15 mouse cellular contexts compared by ENCODE assay signal in the genomic region with DNA sequence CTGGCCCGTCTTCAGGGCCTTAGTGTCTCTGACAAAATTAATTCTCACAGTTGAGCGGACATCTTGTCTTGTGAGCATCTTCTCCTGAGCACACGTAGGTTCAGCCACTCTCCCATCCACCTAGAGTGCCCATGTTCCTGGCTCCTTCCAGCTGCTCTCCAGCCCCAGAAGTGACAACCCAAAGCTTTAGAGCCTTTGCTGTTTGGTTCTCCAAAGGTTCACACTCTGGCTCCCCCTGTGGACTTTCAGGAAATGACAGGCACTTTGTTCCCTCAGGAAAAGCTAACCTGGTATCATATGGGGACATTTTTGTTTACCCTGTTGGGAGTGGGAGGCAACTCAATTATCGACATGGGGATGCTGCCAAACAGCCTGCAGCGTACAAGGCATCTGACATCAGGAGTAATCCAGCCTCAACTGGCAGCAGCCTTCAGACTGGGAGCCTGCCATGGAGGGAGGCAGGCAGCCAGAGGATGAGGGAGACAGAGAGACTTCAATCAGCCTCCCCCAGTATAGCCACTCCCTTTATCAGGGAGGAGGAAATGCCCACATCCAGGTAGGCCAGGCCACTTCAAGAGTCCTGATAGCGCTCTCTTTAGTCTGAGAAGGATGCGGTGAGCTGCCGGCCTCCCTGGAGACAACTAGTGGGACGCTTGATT. TPM values are rescaled to one million over a fixed set of nuclear protein-coding genes. Genes with fewer than 3 reads are reported as not detected.
DNase-seq lines count a peak whose midpoint lies in the region; ATAC-seq and TF ChIP-seq lines count a peak whose summit lies in the region.
"Not testable (repeated sequence)": the region's sequence is repeated elsewhere in the genome, so short reads cannot be mapped to it uniquely, and the experiment has no call there.
"Had no signal": no experiment of that assay in that cellular context is flagged by ENCODE, and none has a peak within 500 bp of the region (broad histone marks: within the 10 kb centered on the region; RNA-seq: fewer than 3 reads in every experiment).

No protein-coding gene starts in this region.

- H3K27ac ChIP-seq in forebrain, embryonic 16.5 days (ENCODE audit: low read length); kidney, embryonic 15.5 days; lung, embryonic 14.5 days (ENCODE audit: low read depth); neural tube, embryonic 13.5 days (replicated peaks): not testable (repeated sequence)

- 0 out of 2 replicates have a peak, but pooled peaks have one; percentile 2 for TF ChIP-seq CTCF in lung, embryonic 14.5 days (IDR thresholded peaks at IDR 0.05; ENCODE audit: low read depth)

- WGBS in forebrain, embryonic 16.5 days = 17% methylated on average over 3 of the region's 9 CpGs
- WGBS in kidney, embryonic 15.5 days = 48% methylated on average over 4 of the region's 9 CpGs
- WGBS in lung, embryonic 14.5 days = 26% methylated on average over 3 of the region's 9 CpGs
- WGBS in neural tube, embryonic 13.5 days = 41% methylated on average over 4 of the region's 9 CpGs

- peak; percentile 73 to 82 for DNase-seq in cerebellum, postnatal 10 days
- peak; percentile 15 to 23 for DNase-seq in heart, postnatal 10 days
- DNase-seq in layer of hippocampus, postnatal 14 days (ENCODE audit: low spot score in 2 of 2) = peak; percentile 43 to 66
- DNase-seq in lung, embryonic 14.5 days = not testable (repeated sequence)

- H3K27me3 ChIP-seq in forebrain, embryonic 16.5 days (replicated peaks; ENCODE audit: control insufficient read depth, insufficient read depth, low read length); kidney, embryonic 15.5 days; lung, embryonic 14.5 days (ENCODE audit: insufficient read depth, low read length); neural tube, embryonic 13.5 days: not testable (repeated sequence)

- H3K9ac ChIP-seq in forebrain, embryonic 16.5 days (replicated peaks; ENCODE audit: low read depth, low read length); kidney, embryonic 15.5 days; lung, embryonic 14.5 days; neural tube, embryonic 13.5 days: not testable (repeated sequence)

- not testable (repeated sequence) for H3K4me2 ChIP-seq in forebrain, embryonic 16.5 days (ENCODE audit: low read length); kidney, embryonic 15.5 days; lung, embryonic 14.5 days; neural tube, embryonic 13.5 days

- ATAC-seq in forebrain, embryonic 16.5 days = peak; percentile 62; the same call in 1 of the 2 replicates
- 0 out of 2 replicates have a peak, but pooled peaks have one; percentile 15 for ATAC-seq in kidney, embryonic 15.5 days (replicated peaks; ENCODE audit: low FRiP score)
- ATAC-seq in lung, embryonic 14.5 days (ENCODE audit: insufficient read depth) = peak; percentile 49; the same call in 1 of the 2 replicates
- ATAC-seq in neural tube, embryonic 13.5 days (ENCODE audit: low read depth) = peak; percentile 48; the same call in 1 of the 2 replicates

- H3K36me3 ChIP-seq in forebrain, embryonic 16.5 days (ENCODE audit: control insufficient read depth, insufficient read depth); kidney, embryonic 15.5 days; lung, embryonic 14.5 days (ENCODE audit: insufficient read depth); neural tube, embryonic 13.5 days: not testable (repeated sequence)

- H3K4me3 ChIP-seq in forebrain, embryonic 16.5 days (replicated peaks; ENCODE audit: low read length); kidney, embryonic 15.5 days (replicated peaks); lung, embryonic 14.5 days (ENCODE audit: low read depth, low read length); neural tube, embryonic 13.5 days: not testable (repeated sequence)

- intact Hi-C loops in heart, postnatal 10 days (cut with DNase I) = loop anchor here (10.0 kb wide), 1 partner anchor 353 kb away; no protein-coding TSS in a partner anchor

- H3K4me1 ChIP-seq in forebrain, embryonic 16.5 days (replicated peaks; ENCODE audit: control insufficient read depth, insufficient read depth, low read length); kidney, embryonic 15.5 days; lung, embryonic 14.5 days (ENCODE audit: insufficient read depth); neural tube, embryonic 13.5 days (replicated peaks): not testable (repeated sequence)

- not testable (repeated sequence) for H3K9me3 ChIP-seq in forebrain, embryonic 16.5 days (ENCODE audit: control insufficient read depth, low read length); kidney, embryonic 15.5 days (replicated peaks); lung, embryonic 14.5 days (ENCODE audit: low read depth, low read length); neural tube, embryonic 13.5 days

RNA-seq across cellular contexts. Expression of gene Higd1c, which starts 13.6 kb away (rescaled TPM):
- not detected in 2 replicates for polyA plus RNA-seq in forebrain, embryonic 16.5 days (2015; fragmentation: Nextera tagmentation; extraction: Ambion mirVana)
- not detected for total RNA-seq in heart, postnatal 10 days (2021)
- polyA plus RNA-seq in kidney, embryonic 15.5 days (2015; fragmentation: Nextera tagmentation; extraction: Ambion mirVana) = 0.64 and 1.7 TPM in 2 replicates
- total RNA-seq in layer of hippocampus, postnatal 14 days (2021) = not detected
- polyA plus RNA-seq in lung, embryonic 14.5 days (2014; fragmentation: Nextera tagmentation; extraction: Ambion mirVana) = 0.38 TPM in 1 of 2 replicates, not detected in the other
- polyA plus RNA-seq in neural tube, embryonic 13.5 days (2015; fragmentation: Nextera tagmentation; extraction: Ambion mirVana) = 3.1 and 3.2 TPM in 2 replicates
- total RNA-seq: monocyte, adult 5-6 weeks had no signal
- polyA plus RNA-seq: gonadal fat pad, adult 2 months; heart, embryonic 16.5 days; limb, embryonic 11.5 days; neural tube, embryonic 15.5 days; urinary bladder, adult 2 months had no signal

RNA-seq across cellular contexts. Expression of gene Mettl7a2, which starts 25.0 kb away (rescaled TPM):
- polyA plus RNA-seq in forebrain, embryonic 16.5 days (2015; fragmentation: Nextera tagmentation; extraction: Ambion mirVana) = not detected in 2 replicates
- under 1 TPM; 0.45 to 0.53 TPM for total RNA-seq in heart, postnatal 10 days (2021)
- polyA plus RNA-seq in kidney, embryonic 15.5 days (2015; fragmentation: Nextera tagmentation; extraction: Ambion mirVana) = 0.26 TPM in 1 of 2 replicates, not detected in the other
- under 1 TPM; 0.37 to 0.55 TPM for total RNA-seq in layer of hippocampus, postnatal 14 days (2021)
- not detected in 2 replicates for polyA plus RNA-seq in lung, embryonic 14.5 days (2014; fragmentation: Nextera tagmentation; extraction: Ambion mirVana)
- polyA plus RNA-seq in neural tube, embryonic 13.5 days (2015; fragmentation: Nextera tagmentation; extraction: Ambion mirVana) = not detected in 2 replicates
- total RNA-seq: monocyte, adult 5-6 weeks had no signal
- polyA plus RNA-seq: heart, embryonic 16.5 days; hindbrain, embryonic 15.5 days; limb, embryonic 11.5 days; neural tube, embryonic 15.5 days; urinary bladder, adult 2 months had no signal

RNA-seq across cellular contexts. Expression of gene Methig1, which starts 25.0 kb away (rescaled TPM):
- not detected in 2 replicates for polyA plus RNA-seq in forebrain, embryonic 16.5 days (2015; fragmentation: Nextera tagmentation; extraction: Ambion mirVana)
- not detected for total RNA-seq in heart, postnatal 10 days (2021)
- polyA plus RNA-seq in kidney, embryonic 15.5 days (2015; fragmentation: Nextera tagmentation; extraction: Ambion mirVana) = 0.94 and 1.5 TPM in 2 replicates
- not detected for total RNA-seq in layer of hippocampus, postnatal 14 days (2021)
- not detected in 2 replicates for polyA plus RNA-seq in lung, embryonic 14.5 days (2014; fragmentation: Nextera tagmentation; extraction: Ambion mirVana)
- 2.3 and 2.6 TPM in 2 replicates for polyA plus RNA-seq in neural tube, embryonic 13.5 days (2015; fragmentation: Nextera tagmentation; extraction: Ambion mirVana)
- total RNA-seq: monocyte, adult 5-6 weeks had no signal
- polyA plus RNA-seq: heart, embryonic 16.5 days; hindbrain, embryonic 15.5 days; limb, embryonic 11.5 days; urinary bladder, adult 2 months had no signal

RNA-seq across cellular contexts. Expression of gene Mettl7a3, which starts 43.2 kb away (rescaled TPM):
- not detected in 2 replicates for polyA plus RNA-seq in forebrain, embryonic 16.5 days (2015; fragmentation: Nextera tagmentation; extraction: Ambion mirVana)
- not detected for total RNA-seq in heart, postnatal 10 days (2021)
- polyA plus RNA-seq in kidney, embryonic 15.5 days (2015; fragmentation: Nextera tagmentation; extraction: Ambion mirVana) = 0.17 TPM in 1 of 2 replicates, not detected in the other
- not detected for total RNA-seq in layer of hippocampus, postnatal 14 days (2021)
- 0.22 TPM in 1 of 2 replicates, not detected in the other for polyA plus RNA-seq in lung, embryonic 14.5 days (2014; fragmentation: Nextera tagmentation; extraction: Ambion mirVana)
- polyA plus RNA-seq in neural tube, embryonic 13.5 days (2015; fragmentation: Nextera tagmentation; extraction: Ambion mirVana) = 1.9 and 2.0 TPM in 2 replicates
- total RNA-seq: adrenal gland, postnatal 25 days; monocyte, adult 5-6 weeks had no signal
- polyA plus RNA-seq: heart, embryonic 16.5 days; limb, embryonic 11.5 days had no signal

RNA-seq across cellular contexts. Expression of gene Gm5475, which starts 44.0 kb away (rescaled TPM):
- polyA plus RNA-seq in forebrain, embryonic 16.5 days (2015; fragmentation: Nextera tagmentation; extraction: Ambion mirVana) = 0.09 TPM in 2 replicates
- total RNA-seq in heart, postnatal 10 days (2021) = not detected
- polyA plus RNA-seq in kidney, embryonic 15.5 days (2015; fragmentation: Nextera tagmentation; extraction: Ambion mirVana) = 0.15 and 0.25 TPM in 2 replicates
- not detected for total RNA-seq in layer of hippocampus, postnatal 14 days (2021)
- not detected in 2 replicates for polyA plus RNA-seq in lung, embryonic 14.5 days (2014; fragmentation: Nextera tagmentation; extraction: Ambion mirVana)
- 0.10 TPM in 1 of 2 replicates, not detected in the other for polyA plus RNA-seq in neural tube, embryonic 13.5 days (2015; fragmentation: Nextera tagmentation; extraction: Ambion mirVana)
- total RNA-seq: adrenal gland, postnatal 25 days; monocyte, adult 5-6 weeks had no signal
- polyA plus RNA-seq: heart, embryonic 16.5 days; limb, embryonic 11.5 days; urinary bladder, adult 2 months had no signal
